Mouse (Mus musculus): ENCODE data around the gene Gm44965. TPM values are rescaled to one million over a fixed set of nuclear protein-coding genes. Genes with fewer than 3 reads are reported as not detected.

Gm44965 gene
- polyA plus RNA-seq, 1 experiment from 2014 or later: not detected

DNA sequence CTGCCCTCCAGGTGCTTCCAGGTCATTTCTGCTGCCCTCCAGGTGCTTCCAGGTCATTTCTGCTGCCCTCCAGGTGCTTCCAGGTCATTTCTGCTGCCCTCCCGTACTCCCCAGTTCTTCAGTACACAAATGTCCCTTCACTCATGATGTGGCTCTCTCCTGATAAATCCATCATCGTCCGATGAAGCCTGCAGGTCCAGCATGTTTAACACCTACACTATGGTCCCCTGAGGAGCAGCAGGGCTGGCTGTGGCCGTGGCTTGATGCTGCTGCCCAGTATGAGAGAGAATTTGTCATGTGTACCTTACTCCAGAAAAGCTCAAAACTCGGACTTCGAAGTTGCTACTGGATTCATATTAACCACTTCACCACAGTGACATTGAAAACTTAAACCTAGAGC, 47.6 kb downstream of the Gm44965 start:
- no peak overlapping the region for H3K4me2 ChIP-seq (replicated peaks; ENCODE audit: low read depth)
- no peak overlapping the region for H3K4me3 ChIP-seq (ENCODE audit: low read depth, low read length)
- no peak overlapping the region for H3K9ac ChIP-seq (ENCODE audit: low read depth, low read length)
- H3K36me3 ChIP-seq (ENCODE audit: control insufficient read depth, insufficient read depth): no peaks in the 10 kb centered on the region
- TF ChIP-seq CTCF (IDR thresholded peaks at IDR 0.05; ENCODE audit: low read depth): no peak
- H3K27me3 ChIP-seq (replicated peaks; ENCODE audit: control insufficient read depth, insufficient read depth, low read length): no peaks in the 10 kb centered on the region
- no peak for ATAC-seq
- H3K4me1 ChIP-seq (replicated peaks; ENCODE audit: control insufficient read depth, insufficient read depth, low read length): no peaks in the 10 kb centered on the region
- no peak overlapping the region for H3K27ac ChIP-seq (ENCODE audit: low read depth, low read length)
- WGBS: 74% methylated on average over 6 of the region's 6 CpGs
- H3K9me3 ChIP-seq (ENCODE audit: control insufficient read depth): no peaks in the 10 kb centered on the region

DNA sequence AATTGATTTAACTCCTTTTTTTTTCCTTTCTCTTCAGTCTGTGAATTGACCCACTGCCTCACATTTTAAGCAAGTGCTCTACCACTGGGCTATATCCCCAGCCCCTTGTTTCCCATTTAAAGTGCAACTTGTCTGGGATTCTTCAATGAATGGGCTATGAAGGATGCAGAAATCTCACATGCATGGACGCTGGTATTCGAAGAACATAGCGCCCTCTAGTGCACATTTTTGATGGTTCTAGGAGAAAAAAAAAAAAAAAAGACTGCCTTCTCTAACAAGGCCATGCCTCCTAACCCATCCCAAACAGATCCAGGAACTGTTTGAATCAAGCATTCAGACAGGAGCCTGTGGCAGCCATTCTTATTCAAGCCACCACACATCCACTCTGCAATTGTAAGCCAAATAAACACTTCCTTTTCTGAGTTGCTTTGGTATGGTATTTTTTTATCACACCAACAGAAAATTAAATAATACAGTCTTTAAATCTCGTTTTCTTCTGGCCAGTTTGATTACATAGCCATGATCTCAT, 49.1 kb downstream of the Gm44965 start:
- TF ChIP-seq CTCF (IDR thresholded peaks at IDR 0.05; ENCODE audit: low read depth): peak; percentile 79
- Histone ChIP-seq H3K27me3 (replicated peaks; ENCODE audit: control insufficient read depth, insufficient read depth, low read length) (no peaks in the 10 kb centered on the region), H3K4me3 (ENCODE audit: low read depth, low read length) (no peak overlapping the region), H3K9me3 (ENCODE audit: control insufficient read depth) (no peaks in the 10 kb centered on the region), H3K36me3 (ENCODE audit: control insufficient read depth, insufficient read depth) (no peaks in the 10 kb centered on the region), H3K4me2 (replicated peaks; ENCODE audit: low read depth) (no peak overlapping the region), H3K27ac (ENCODE audit: low read depth, low read length) (no peak overlapping the region), H3K9ac (ENCODE audit: low read depth, low read length) (no peak overlapping the region), H3K4me1 (replicated peaks; ENCODE audit: control insufficient read depth, insufficient read depth, low read length) (no peaks in the 10 kb centered on the region)
- 22% methylated on average over 4 of the region's 4 CpGs for WGBS
- ATAC-seq: no peak

DNA sequence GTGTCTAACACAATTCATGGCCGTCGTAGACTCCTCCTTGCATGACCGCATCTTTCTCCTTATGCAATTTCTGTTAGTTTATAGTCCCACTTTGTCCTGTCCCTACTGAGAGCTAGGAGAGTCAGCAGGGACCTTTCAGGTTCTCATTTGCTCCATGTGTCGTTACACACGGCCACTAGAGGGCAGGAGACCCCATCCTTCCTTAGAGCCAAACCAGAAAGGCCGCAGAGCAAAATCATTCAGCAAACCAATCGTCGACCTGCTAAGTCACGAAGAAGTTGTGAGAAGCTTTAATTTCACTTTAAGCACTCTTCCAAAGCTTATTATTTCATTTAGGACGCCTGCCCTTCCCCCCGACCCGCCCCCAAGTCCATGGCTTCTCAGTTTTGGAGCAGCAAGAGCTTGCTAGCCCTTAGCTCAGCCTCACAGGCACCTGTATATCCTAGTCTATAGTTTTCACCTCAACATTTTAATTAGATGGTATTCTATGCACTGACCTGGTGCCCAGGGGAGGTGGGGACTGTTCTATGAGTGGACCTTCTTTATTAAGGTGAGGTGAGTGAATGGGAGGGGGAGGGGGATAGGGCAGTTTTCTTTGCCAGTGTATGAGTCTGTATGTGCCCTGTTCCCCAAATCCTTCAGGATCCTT, 52.0 kb downstream of the Gm44965 start:
- no peaks in the 10 kb centered on the region for H3K36me3 ChIP-seq (ENCODE audit: control insufficient read depth, insufficient read depth)
- no peak overlapping the region for H3K4me2 ChIP-seq (replicated peaks; ENCODE audit: low read depth)
- H3K9me3 ChIP-seq (ENCODE audit: control insufficient read depth): no peaks in the 10 kb centered on the region
- peak; percentile 93 for TF ChIP-seq CTCF (IDR thresholded peaks at IDR 0.05; ENCODE audit: low read depth)
- H3K4me3 ChIP-seq (ENCODE audit: low read depth, low read length): no peak overlapping the region
- H3K4me1 ChIP-seq (replicated peaks; ENCODE audit: control insufficient read depth, insufficient read depth, low read length): no peaks in the 10 kb centered on the region
- no peak for ATAC-seq
- WGBS: 9% methylated on average over 12 of the region's 12 CpGs
- no peak overlapping the region for H3K27ac ChIP-seq (ENCODE audit: low read depth, low read length)
- H3K27me3 ChIP-seq (replicated peaks; ENCODE audit: control insufficient read depth, insufficient read depth, low read length): no peaks in the 10 kb centered on the region
- H3K9ac ChIP-seq (ENCODE audit: low read depth, low read length): no peak overlapping the region

DNA sequence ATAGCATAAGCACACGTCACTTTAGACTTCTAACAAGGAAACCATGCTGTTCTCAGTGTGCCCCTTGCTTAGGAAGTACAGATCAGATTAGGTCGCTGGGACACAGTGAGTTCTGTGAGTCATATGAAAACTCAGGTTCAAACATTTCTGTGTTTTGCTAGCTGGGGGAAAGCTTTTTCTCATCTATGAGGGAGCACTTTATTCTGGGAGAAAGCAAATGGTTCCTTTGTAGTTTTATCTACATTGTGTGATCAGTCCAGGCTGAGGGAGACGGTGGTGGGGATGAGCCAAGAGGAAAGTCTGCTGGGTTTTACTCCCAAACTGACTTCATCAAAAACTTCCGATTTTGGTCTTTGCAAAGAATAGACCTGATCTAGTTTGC, 52.6 kb downstream of the Gm44965 start:
- Histone ChIP-seq H3K27me3 (replicated peaks; ENCODE audit: control insufficient read depth, insufficient read depth, low read length) (no peaks in the 10 kb centered on the region), H3K4me1 (replicated peaks; ENCODE audit: control insufficient read depth, insufficient read depth, low read length) (no peaks in the 10 kb centered on the region), H3K36me3 (ENCODE audit: control insufficient read depth, insufficient read depth) (no peaks in the 10 kb centered on the region), H3K27ac (ENCODE audit: low read depth, low read length) (no peak overlapping the region), H3K9me3 (ENCODE audit: control insufficient read depth) (no peaks in the 10 kb centered on the region), H3K9ac (ENCODE audit: low read depth, low read length) (no peak overlapping the region), H3K4me3 (ENCODE audit: low read depth, low read length) (no peak overlapping the region), H3K4me2 (replicated peaks; ENCODE audit: low read depth) (no peak overlapping the region)
- 79% methylated on average over 4 of the region's 4 CpGs for WGBS
- TF ChIP-seq CTCF (IDR thresholded peaks at IDR 0.05; ENCODE audit: low read depth): no peak
- no peak for ATAC-seq

DNA sequence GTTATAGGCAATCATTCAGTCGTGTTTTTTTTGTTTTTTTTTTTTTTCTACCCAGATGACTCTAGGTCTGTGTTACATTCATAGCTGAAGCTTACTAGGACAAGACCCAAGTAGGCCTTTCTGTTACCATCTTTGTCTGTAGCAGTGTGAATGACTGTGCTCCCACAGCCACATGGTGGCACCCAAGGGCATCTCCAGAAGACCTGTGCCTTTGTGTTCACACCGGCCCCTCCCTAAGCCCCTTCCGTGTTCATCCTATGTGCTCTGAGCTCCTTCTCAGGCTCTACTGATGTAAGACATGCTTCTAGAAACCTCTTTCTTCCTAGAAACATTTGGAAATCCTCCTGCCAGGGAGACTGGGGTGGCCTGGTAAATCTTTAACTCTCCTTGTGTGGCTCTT, 53.3 kb downstream of the Gm44965 start, which contains the start of gene Gimap8:
Gene Gimap8, plus strand, starts transcription at position 240 of the 400 bp plus-strand sequence.
- no peaks in the 10 kb centered on the region for H3K27me3 ChIP-seq (replicated peaks; ENCODE audit: control insufficient read depth, insufficient read depth, low read length)
- TF ChIP-seq CTCF (IDR thresholded peaks at IDR 0.05; ENCODE audit: low read depth): peak; percentile 78
- ATAC-seq: no peak
- no peak within 1 kb of the TSS for H3K9ac ChIP-seq (ENCODE audit: low read depth, low read length)
- WGBS: 20% methylated on average over 3 of the region's 3 CpGs
- no peaks in the 10 kb centered on the region for H3K36me3 ChIP-seq (ENCODE audit: control insufficient read depth, insufficient read depth)
- no peak within 1 kb of the TSS for H3K27ac ChIP-seq (ENCODE audit: low read depth, low read length)
- no peaks in the 10 kb centered on the region for H3K9me3 ChIP-seq (ENCODE audit: control insufficient read depth)
- no peaks in the 10 kb centered on the region for H3K4me1 ChIP-seq (replicated peaks; ENCODE audit: control insufficient read depth, insufficient read depth, low read length)
- no peak within 1 kb of the TSS for H3K4me3 ChIP-seq (ENCODE audit: low read depth, low read length)
- H3K4me2 ChIP-seq (replicated peaks; ENCODE audit: low read depth): peak within 1 kb of the TSS; percentile 3; the same call in 1 of the 2 replicates

DNA sequence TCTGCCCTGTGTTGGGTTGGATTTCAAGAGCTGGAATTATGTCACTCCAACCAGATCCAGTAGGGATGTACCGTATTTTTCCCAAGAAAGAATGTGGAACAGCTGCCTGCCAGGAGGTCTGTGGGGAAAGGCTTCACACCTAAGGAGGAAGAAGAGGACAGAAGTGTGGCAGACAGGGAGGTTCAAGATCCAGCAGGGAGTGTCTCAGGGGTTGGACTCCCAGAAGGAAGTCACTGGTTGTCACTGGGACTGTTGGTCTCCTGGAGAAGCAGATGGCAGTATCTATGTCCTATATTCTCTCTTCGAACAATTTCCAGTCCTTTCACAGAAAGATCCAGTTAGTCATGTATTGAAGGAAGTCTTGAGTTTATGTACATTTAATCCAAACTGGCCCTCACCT, 53.9 kb downstream of the Gm44965 start:
- H3K9ac ChIP-seq (ENCODE audit: low read depth, low read length): no peak overlapping the region
- no peak for TF ChIP-seq CTCF (IDR thresholded peaks at IDR 0.05; ENCODE audit: low read depth)
- no peak overlapping the region for H3K4me3 ChIP-seq (ENCODE audit: low read depth, low read length)
- WGBS: 68% methylated on average over 2 of the region's 2 CpGs
- no peaks in the 10 kb centered on the region for H3K27me3 ChIP-seq (replicated peaks; ENCODE audit: control insufficient read depth, insufficient read depth, low read length)
- no peak overlapping the region for H3K27ac ChIP-seq (ENCODE audit: low read depth, low read length)
- no peaks in the 10 kb centered on the region for H3K4me1 ChIP-seq (replicated peaks; ENCODE audit: control insufficient read depth, insufficient read depth, low read length)
- no peaks in the 10 kb centered on the region for H3K36me3 ChIP-seq (ENCODE audit: control insufficient read depth, insufficient read depth)
- ATAC-seq: no peak
- no peaks in the 10 kb centered on the region for H3K9me3 ChIP-seq (ENCODE audit: control insufficient read depth)
- H3K4me2 ChIP-seq (replicated peaks; ENCODE audit: low read depth): peak overlapping the region; percentile 3; the same call in 1 of the 2 replicates

Measured in intestine, postnatal 0 days (tissue).